Mouse (Mus musculus) neutrophil, adult 5-6 weeks (primary cell): ENCODE data around the gene Fam171a1. TPM values are rescaled to one million over a fixed set of nuclear protein-coding genes. Genes with fewer than 3 reads are reported as not detected.
"Not testable (repeated sequence)": the region's sequence is repeated elsewhere in the genome, so short reads cannot be mapped to it uniquely, and the experiment has no call there.

Experiments used
- ATAC-seq: fragments of 151-379, 151-347 bp; 2 replicates; pipeline ENCODE4 v1.8.0; 2017; ENCODE audit warnings: mild to moderate bottlenecking, moderate TSS enrichment; ENCODE audit not compliant: insufficient number of reproducible peaks, poor library complexity, low FRiP score, severe bottlenecking; ENCODE audit errors: extremely low read depth
- total RNA-seq: library from RNA; stranded (forward); fragments of 200-1000 nt; gene quantifications from 2 replicates; pipeline ENCODE4 v1.2.3, GENCODE M21; 2017

Fam171a1 gene
- total RNA-seq, 1 experiment from 2014 or later: not detected

DNA sequence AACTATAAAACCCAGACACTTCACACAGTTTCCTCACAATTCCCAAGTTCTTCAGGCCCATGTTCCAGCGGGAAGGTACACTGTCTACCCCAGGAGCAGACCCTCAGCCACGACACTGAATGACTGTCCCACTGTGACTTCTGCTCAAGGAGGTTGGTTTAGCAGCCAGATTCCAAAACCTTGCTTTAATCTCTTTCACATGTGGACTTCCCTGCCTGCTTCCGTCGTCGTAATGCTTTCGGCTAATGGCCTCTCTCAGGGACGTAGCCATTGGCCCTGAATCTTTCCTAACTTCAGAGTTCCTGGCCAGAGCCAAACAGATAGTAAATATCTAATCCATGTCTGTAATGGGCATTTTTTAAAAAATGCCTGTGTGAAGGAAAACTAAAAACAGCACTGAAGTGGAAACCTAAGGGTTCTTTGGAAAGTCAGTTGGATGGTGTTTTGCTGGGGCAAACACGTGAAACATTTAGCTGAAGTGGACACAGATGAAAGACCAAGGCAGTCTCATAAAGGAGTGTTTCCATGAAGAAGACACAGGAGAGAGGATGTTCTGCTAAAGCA is 51.1 kb downstream of the Fam171a1 start:
- no peak for ATAC-seq

DNA sequence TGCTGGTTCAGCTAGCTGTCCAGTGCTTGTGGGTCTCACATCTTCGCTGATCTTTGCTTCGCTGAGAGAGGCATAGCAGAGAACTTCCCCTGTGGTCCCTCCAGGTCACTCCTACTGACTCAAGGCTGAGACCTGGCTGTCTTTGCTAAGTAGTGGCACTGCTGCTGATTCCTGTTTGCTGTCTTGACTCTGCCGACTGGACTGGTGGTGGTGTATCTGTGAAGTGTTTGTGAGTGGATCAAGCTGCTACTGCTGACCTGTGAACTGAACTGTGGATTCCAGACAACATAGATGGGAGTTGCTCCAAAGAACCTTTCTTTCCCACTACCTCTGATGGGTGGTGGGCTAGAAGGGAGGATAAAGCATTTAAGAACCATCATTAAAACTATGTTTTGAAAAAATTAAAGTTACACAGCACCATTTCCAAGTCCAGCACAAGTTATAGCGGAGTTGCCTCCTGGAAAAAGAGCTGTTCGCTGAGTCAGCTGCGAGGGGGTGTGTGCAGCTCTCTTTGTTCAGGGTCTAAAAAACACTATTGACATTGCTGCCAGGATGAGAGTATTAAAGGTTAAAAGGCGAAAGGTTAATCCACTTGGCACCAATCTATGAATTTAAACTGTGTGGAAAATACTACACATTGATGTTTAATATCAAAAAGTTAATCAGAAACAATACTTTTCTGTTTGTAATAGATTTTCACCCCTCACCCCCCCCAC is 52.0 kb downstream of the Fam171a1 start:
- ATAC-seq: no peak

DNA sequence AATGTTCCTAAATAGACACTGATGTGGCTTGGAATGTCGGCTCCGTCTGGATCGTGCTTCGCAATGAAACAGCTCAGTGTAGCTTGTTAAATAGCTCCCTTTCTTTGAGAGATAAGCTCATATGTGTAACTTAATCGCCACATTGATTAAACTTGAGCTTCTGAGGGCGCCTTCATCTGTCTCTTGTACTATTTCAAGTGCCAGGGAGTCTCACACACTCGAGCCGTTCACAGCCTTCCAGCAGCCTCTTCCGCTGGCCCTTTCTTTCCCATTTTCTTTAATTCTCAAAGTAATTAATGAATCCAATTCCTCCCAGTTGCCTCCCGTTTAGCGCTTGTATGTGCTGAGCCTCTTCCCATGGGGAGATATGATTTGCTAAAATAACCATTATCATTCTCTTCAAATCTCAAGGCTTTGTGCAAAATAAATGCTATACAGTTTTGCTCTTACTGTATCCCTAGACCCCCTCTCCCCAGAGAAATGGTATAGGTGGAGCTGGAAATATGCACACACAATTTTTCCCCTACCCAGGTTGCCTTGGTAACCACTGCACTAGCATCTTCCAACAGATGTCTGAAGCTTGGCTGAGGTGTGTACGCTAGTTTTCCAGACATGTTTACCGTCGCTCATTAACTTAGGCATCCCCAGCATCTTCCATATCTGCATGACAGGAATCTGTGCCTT is 54.8 kb downstream of the Fam171a1 start:
- ATAC-seq: no peak

DNA sequence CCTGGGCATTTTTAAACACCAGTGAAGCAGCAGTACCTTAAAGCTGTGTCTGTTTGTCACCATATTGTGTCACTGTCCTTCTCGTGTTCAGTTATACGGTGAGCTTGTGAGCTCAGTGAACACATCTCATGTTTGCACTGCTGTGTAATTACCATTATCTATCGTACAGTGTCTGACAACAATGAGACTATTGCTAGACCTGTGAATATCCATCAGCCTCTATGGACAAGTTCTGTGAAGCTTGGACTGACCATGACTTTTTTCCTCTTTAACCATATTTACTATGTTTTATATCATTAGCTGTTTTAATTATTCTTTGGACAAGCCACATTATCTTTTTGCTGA is 55.4 kb downstream of the Fam171a1 start:
- no peak for ATAC-seq

DNA sequence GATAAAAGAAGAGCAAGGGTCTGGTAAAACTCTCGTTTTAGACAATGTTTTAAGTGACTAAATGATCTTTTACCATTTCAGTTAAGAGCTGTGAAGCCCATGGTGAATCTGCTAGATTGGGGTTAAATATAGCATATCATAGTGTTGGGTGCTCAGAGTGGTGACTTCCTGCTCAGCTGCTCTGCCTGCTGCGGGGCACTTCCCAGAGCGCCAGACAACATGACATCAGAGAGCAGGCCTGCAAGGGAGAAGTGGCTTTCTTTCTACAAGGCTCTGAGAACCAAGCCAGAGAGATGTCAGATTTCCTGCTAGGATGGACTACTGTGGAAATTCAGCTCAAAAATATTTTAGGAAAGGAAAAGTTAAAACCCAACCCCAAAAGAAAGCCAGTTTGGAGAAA is 57.8 kb downstream of the Fam171a1 start:
- ATAC-seq: no peak

DNA sequence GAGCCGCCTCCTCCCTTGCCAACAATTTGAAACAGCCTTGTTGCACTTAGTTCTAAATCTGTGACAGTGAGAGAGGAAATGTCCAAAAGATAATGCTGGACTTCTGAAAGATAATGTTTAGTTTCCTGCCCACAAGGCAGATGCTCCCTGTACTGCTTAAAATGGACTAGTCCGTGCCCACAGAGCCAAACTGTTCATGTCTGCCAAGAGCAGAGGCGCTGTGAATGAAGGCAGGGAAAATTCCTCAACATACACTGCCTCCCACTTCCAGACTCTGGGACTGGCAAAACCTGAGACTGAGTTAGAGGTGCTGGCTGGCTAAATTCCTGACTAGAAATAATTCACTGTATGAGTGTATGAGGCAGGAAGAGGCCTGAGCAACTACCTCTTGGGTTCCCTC is 58.6 kb downstream of the Fam171a1 start:
- ATAC-seq: no peak

DNA sequence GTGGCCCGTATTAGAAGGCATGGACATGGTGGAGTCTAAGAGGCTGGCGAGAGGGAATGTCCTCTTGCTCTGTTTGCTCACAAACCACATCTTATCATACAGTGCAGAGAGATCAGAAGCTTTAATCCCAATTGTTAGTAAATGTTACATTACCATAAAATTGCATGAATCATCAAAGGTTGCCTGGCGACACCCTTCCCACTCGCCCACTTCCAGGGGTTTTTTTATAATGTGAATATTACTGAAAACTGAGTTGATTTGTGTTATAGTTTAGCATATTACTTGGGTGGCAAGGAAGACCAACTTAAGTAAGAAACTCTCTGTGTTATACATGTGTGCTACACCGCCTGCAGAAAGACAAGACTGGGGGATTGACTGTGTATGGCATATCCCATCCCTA is 60.9 kb downstream of the Fam171a1 start:
- no peak for ATAC-seq

DNA sequence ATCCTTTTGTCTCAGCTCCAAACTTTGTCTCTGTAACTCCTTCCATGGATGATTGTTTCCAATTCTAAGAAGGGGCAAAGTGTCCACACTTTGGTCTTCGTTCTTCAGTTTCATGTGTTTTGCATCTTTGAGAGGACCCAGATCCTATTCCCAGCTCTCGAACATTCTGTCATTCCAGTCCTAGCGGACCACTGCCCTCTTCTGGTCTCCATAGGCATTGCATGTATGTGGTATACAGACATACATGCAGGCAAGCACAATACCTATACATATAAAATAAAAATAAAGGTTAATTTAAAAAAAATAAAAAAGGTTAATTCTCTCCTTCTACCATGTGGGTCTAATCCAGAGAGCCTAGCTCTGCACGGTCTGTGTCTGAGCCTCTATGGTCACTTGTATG is 62.0 kb downstream of the Fam171a1 start:
- not testable (repeated sequence) for ATAC-seq

DNA sequence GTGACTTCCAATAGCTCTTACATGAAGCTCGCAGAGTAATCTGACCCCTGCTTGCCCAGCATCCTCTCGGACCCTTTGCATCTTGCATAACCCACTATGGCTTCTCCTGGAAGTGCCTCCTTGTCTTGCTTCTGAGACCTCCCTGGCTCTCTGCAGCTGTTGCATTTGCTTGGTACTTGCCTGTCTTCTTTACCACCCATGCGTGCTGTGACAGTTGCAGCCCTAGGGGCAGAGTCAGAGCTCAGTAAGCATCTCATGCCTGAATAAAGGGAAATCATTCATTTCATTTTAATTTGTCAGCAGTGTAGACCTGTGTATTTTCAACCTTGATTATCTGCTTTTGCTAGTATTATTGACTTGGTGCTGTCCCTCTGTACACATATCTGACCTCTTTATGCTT is 62.7 kb downstream of the Fam171a1 start:
- ATAC-seq: no peak

DNA sequence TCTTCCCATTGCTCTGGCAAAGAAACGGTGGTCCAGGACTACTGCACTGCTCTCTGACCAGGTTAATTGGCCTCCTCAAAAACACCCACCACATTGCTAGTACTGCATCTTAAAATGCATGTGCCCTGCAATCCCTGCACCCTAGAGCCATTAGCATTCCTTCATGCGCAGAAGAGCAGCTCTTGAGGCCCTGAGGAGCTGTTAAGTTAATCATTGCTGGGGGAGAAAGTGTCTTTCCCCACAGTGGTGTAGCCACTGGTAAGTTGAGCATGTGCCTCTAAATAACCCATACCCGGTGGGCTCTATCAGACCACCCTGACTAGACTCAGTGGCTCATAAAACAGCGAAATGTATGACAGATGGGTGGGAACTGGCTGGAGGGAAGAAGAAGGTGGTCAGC is 66.5 kb downstream of the Fam171a1 start:
- no peak for ATAC-seq

DNA sequence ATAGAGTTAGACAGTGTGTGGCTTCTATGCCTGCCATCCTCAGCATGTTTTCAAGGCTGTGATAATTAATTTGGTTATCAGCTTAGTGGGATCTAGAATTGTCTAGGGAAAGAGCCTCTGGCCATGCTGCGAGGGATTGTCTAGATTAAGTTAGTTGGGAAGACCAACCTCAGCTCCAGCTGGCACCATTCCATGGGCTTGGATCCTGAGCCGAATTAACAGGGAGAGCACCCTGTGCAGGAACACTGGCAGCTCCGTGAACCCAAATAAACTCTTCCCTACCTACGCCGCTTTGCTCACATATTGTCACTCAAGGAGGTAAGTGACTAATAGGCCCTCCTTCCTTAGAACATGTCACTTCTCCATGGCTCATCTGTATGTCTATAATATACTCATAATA is 69.6 kb downstream of the Fam171a1 start:
- ATAC-seq: no peak

DNA sequence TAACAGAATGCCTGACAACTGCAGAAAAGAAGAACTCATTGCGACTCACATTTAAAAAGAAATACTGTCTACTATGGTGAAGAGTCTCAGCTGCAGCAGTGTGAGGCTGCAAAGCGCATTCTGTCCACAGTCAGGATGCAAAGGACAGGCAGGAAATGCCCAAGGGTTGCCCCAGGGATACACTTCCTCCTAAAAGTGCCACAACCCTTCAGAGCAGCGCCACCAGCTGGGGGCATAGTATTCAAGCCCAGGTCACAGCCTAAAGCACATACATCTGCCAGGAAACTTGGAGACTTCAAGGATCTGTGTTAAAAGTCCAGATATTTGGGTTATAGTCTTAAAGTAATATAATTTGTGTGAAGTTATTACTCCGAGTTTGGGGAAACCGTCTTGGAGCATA is 71.3 kb downstream of the Fam171a1 start:
- ATAC-seq: no peak

DNA sequence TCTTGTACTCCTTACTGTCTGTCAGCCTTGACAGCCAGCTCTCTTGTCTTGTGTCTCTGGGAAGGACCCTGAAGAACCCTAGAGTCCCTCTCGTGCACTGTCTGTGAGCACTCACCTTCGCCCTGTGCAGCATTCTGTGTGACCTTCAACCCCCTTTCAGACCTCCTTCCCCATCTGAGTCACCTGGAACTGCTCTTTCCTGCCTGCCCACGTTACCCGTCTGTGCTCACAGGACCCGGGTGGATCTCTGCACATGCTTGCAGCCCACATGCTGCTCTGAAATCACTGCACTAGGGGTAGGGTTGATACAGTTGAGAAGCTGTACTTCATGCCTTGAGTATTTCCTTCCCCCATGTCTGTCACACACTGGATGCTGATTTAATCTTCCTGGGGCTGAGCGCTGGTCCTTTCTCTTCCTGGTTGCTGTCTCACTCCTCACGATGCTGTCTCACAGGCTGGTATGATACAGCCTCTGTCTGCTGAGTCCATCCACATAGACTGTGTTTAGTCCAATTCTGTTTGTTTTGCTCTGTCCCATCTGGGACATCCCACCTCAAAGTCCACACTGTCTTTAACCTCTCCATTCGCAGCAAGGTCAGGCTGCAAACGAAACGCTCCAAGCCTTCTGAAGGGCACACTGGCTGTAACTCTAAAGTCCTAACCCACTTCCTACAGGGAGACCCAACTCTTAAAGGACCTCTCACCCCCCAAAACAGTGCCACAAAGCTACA is 74.9 kb downstream of the Fam171a1 start:
- no peak for ATAC-seq

DNA sequence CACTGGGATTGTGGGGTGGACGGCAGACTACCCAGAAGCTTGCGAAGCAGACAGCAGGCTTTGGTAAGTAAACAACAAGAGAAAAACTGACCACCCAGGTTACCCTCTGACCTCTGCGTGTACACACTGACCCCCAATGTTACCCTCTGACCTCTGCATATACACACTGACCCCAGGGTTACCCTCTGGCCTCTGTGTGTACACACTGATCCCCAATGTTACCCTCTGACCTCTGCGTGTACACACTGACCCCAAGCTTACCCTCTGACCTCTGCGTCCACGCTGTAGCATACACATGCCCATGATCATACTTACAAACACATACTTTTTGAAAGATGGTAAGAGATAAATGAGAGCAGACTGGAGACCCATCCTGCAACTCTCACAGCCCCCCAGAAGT is 77.1 kb downstream of the Fam171a1 start:
- ATAC-seq: no peak

DNA sequence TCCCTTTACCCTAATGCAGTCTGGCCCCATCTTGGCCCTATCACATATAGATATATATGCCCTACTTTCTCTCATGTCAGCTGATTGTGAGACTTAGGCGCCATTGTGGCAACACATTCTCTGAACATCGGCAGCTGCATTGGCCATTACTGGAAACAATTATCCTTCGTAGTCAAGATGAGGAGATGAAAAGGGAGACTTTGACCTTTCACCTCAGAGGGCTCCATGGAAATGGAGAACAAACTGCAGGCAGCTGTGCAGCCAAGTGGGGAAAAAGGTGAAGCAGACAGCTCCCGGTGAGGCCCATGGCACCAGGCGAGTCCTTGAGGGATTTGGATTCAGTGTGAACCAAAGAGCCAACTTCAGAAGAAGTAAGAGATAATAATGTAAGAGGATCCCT is 81.5 kb downstream of the Fam171a1 start:
- no peak for ATAC-seq

DNA sequence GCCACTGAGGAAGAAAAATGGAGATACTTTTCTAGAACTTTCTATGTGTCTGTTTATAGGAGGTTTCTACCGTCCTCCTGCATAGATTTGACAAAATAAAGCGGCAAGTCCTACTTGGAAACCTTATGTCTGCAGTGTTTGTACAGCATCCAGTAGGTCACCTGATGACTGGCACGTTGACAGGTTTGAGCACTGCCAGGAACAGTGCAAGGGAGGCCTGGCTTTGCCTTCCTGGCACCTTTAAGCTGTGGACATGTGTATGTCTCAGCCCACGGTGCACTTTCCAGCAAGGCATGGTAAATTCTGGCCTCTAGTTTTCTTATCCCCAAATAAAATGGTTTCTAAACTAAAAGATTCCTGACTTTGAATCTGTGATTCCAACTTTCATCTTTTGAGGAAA is 86.4 kb downstream of the Fam171a1 start:
- no peak for ATAC-seq

DNA sequence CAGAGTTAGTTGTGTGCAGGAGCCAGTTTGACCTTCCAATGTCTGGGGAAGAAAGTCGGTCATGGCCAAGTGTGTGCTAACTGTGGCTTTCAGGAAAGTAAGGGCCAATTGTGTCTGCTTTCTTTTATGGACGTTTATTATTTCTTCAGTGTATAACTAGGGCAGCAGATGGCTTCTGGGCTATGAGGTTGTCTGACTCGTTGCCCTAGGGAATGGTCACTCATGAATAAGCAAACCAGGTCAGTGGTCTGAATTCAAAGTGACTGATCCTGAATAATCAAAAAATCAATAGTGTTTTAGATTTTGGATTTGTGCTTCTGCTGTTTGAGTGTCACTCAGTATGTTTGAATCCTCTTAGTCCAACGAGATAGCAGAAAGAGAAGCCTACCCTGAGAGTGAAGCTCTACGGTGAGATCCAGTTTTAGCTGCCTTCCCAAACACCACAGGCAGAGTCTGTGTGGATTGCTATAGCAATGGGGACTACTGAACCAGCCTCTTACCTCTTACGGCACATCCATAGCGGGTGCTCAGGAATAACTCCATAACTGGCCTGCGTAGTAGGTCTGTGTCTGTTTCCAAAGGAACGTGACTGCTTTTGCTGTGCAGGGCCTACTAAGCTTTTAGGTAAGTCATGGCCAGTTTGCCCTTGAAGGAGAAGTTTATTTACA is 93.1 kb downstream of the Fam171a1 start:
- ATAC-seq: no peak

DNA sequence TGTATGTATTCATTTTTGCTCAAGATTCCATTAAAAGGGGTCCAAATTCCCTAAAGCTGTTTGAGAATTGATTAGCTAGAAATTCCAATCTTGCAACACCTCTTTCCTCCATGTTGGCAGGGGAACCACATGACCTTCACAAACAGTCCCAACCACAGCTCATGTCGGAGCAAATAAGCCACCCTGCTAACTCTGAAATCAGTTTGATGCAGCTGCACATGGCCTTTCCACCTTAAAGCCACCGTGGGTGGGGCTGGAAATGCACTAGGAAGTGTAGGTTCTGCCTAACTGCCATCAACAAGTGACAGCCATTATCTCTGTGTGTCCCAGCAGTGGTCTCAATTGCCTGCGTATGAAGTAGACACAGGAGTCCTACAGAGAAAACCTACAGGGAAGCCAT is 101.5 kb downstream of the Fam171a1 start:
- ATAC-seq: no peak

DNA sequence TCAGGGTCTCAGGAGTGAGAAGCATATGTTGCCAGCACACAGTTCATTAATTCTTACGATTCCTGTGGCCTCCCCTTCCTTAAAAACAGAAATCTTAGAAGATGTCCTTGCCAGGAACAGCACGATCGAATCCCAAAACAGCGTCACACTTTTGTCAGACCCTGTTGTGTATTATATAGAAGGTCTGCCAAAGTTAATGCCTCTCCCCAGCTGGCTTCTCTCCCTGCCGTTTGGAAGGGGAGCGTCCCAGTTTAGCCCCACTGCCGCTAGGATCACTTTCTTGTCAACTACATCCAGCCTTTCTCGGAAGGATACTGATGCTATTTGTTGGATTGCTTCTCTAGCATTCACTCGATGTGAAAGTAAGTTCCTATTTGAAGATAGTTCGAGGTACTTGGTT is 102.6 kb downstream of the Fam171a1 start:
- ATAC-seq: no peak
